Mouse (Mus musculus) cerebellum, adult (tissue): ENCODE data around the gene Cd302.
A peak's percentile ranks its signal among the peaks of the same experiment; 100 is the strongest.

ENCODE experiments used
- ATAC-seq: cut with Nextera tagmentation; 2 replicates; pipeline ENCODE4 v1.9.2; 2017; ENCODE audit warnings: mild to moderate bottlenecking, moderate library complexity, mixed read lengths; ENCODE audit not compliant: insufficient number of reproducible peaks, low FRiP score, low TSS enrichment

The Cd302 gene

DNA sequence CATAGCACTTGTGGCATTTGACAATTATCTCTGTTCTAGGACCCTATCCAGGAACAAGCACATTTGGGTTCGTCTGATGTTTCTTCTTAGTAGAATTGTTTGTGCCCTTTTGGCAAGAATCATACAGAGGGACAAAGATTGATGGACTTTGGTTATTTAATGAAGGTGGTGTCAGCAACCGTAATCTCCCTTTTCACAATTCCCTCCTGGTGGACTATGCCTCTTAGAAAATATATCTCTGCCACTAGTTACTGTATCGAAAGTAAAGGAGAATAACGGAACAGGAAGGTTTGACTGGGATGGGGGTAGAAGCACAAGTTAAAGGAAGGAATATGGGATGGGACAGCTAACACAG, at the start of gene Cd302:
Gene Cd302 (minus strand): TSS at position 22 of the 355 bp plus-strand sequence.
- no peak for ATAC-seq

DNA sequence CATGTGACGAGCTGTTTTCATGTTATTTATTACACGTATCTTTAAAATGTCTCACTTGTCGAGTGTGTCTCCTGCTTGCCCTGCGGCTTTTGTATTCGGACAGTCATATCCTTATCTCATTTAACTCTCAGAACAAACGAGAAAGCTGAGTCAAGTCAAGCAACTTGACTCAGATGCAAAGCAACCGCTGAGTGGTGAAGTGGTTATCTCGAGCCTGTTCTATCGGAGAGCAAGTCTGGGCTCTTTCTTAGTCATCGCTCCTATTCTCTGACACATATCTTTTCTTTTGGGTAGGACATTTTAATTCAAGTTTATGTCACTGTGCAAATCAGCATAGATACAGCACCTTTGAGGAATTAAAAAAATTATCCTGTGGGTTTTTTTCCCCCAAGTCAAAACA, 44.4 kb upstream of the Cd302 start:
- ATAC-seq = no peak

DNA sequence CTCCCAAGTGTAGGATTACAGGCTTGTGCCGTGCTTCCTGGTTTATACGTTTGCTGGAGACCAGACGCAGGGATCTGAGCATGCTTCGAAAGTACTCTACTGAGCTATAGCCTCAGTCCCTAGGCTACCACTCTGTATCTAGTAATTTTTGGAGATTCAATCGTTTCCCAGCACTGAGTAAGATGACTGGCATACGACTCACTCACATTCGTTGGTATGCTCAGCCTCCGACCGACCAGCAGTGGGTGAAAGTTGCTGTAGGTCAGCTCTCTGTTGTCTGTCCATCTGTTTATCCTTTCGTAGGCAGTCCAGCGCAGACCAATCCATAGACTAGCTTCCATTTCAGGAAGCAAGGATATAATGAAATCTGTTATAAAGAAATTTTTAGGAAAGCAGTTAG, 43.3 kb upstream of the Cd302 start:
- ATAC-seq = no peak

DNA sequence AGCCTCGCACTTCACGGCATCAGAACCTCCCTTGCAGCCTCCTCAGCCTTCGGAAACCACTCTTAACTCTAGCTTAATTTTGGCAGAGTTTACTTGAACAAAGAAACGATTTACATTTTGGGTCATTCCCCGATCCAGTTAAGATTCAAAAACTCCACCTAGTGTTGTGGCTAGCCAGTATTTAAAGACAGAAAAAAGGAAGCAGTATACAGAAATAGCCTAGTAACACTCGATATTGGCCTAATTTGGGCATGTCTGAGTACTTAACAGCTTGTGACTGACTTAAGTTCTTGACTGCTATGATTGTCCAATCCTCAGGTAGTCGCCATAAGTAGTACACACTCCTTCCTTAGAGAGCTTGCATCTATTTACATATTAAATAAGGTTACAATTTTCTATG, 42.7 kb upstream of the Cd302 start:
- ATAC-seq = no peak

DNA sequence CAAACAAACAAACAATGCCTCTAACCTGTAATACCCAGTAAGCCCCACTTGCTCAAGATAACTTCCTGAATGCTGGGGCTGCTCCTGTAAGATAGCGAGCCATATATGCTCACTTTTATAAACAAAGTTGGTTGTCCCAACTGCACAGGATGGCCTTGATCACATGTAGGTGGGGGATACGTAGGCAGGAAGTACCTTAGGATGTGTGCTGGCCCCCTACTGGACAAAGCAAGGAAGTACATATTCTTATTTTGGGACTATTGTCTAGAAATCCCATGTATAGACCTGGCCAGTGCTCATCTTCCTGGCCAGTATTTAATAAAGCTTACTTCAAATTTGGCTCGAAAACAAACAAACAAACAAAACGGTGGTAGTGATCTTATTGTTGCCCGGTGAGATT, 39.1 kb upstream of the Cd302 start:
- ATAC-seq = no peak

DNA sequence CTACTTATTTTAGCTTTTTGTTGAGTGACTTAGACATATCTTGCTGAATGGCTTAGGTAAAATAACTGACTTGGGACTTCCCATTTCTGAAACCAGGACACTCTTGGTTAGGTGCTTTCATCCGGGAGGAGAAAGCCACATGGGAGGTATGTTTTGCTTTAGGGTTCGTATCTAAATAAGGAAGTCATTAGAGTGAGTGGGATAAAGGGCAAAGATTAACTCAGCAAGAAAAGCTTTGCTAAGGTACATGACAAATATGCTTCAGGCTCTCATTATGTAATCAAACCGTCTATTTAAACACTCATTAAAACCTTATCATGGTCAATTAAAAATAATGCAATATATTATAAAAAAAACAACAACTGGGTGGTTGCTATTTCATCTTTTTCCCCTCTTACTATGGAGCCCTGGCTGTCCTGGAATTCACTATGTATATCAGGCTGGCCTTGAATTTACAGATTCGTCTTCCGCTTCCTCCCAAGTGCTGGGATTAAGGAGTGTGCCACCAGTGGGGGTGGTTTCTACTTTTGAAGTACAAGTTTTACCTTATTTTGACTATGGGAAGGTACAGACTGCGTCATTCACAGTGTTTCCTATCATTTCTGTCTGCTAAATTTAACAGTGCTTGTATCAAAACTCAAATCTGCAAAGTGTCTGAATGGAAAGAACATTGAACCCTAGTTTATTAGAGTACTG, 37.9 kb upstream of the Cd302 start:
- no peak for ATAC-seq

DNA sequence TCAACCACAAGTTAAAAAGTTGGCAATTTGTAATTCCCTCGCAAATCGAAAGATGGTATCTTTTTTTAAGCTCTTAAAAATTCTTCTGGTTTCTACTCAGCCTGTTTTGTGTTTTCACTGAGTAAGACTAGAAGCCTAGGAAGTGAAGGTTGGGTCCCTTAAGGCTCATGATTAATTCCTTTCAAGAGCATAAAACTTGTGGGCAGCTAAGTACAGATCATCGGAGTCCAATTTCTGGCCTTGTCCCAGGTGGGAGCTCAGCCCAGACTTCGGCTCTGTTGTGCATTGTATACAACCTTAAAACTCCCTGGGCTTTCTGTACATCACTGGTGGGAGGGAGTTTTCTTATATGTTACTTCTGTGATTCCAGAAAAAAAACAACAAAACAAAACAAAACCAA, 19.5 kb upstream of the Cd302 start:
- ATAC-seq = no peak

DNA sequence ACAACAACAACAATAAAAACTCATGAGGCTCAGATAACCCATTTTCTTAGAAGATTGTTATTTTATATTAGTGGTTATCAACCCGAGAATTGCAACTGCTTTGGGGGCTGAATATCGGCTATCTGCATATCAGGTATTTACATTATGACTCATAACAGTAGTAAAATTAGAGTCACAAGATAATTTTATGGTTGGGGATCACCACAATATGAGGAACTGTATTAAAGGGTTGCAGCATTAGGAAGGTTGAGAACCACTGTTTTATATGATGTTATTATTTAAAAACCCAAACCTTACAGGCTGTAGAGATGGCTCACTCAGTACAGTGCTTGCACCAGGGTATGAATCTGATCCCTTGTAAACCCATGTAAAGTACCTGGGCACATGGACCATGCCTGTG, 15.0 kb upstream of the Cd302 start:
- no peak for ATAC-seq

DNA sequence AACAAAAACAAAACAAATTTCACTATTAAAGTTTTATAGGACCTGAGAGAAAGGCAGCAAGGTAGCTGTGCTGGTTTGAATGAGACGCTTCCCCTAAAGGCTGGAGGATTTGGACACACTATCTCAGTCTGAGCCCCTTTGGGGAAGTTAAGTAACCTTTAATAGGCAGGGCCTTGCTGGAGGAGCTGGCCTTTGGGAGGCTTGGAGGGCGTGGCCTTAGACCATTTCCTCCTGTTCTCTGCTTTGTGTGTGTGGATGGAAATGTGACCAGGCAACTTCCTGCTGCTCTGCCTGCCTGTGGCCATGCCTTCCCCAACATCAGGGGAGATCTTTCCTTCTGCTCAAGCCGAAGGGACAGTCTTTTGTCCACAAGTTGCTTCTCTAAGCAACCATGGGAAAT, 14.0 kb upstream of the Cd302 start:
- ATAC-seq = no peak

DNA sequence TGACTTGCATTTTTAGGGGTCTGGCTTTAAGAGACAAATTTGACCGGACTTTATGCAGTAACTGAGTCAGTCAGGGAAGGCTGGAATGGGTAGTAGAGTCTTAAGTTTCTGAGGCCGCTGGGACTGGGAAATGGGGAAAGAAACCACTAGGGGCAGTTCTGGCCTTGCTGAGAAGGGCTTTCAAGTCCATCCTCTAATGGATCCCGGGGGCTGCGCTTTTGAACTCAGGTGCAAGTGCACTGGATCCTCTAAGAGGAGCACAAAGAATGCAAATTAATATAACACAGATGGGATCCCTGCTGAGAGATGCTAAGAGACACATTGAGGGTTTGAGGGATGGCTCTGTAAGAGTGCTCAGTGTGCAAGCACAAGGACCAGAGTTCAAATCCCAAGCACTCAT, 7.1 kb upstream of the Cd302 start:
- ATAC-seq = no peak

DNA sequence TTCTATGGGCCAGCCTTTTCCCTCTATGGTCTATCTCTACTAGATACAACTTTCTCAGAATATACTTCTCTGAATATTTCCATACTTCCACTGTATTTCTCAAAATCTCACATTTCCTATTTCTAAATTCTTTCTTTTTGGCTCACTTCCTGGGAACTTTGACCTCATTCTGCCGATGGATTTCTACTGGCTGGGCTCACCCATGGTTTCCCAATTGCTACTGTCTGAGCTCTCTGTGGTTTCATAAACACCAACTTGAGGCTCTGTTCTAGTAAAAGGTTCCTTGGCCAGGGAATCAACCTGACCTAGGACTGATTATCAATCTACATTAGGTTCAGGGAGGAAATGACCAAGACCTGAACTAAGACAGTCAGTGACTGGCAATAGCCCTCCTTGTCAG, 5.2 kb upstream of the Cd302 start:
- no peak for ATAC-seq

DNA sequence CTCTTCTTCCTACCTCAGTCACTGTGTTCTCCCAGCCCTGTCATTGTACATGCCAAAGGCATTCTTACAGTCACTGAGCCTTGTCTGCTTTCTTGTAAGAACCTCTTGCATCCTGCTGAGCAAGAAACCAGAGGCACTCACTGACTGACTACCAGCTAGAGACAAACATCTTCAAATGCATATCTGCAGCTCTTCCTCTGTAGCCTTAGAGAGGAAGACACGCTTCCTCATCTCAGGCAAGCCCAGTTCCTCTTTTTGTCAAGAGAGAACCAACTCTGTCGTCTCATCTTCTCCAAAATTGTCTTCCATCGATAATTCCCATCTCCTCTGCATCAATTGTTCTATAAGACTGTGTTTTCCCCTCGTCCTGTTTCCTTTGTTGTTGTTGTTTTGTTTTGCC, 4.3 kb upstream of the Cd302 start:
- ATAC-seq = no peak

DNA sequence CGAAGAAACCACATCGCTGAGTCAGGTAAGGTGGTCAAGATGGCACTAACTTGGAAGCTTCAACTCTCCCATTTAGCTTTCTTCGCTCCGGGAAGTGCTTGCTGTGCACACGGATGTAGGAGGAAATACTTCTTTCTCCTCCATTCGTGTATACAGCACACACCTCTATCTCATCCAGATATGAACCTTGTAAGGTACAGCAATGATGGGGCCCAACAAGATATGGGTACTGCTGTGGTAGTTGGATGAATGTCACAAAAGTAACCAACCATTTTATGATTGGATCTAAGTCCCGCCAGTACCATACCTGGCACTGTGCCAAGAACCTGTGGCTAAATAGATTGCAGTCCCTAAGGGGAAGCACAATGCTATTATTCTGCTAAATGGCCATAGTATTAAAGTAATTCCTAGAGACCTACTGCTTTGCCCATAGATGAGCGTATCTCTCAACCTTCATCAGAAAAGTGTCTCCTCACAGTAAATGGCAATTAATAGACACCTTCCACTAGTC, 874 bp upstream of the Cd302 start:
- no peak for ATAC-seq

DNA sequence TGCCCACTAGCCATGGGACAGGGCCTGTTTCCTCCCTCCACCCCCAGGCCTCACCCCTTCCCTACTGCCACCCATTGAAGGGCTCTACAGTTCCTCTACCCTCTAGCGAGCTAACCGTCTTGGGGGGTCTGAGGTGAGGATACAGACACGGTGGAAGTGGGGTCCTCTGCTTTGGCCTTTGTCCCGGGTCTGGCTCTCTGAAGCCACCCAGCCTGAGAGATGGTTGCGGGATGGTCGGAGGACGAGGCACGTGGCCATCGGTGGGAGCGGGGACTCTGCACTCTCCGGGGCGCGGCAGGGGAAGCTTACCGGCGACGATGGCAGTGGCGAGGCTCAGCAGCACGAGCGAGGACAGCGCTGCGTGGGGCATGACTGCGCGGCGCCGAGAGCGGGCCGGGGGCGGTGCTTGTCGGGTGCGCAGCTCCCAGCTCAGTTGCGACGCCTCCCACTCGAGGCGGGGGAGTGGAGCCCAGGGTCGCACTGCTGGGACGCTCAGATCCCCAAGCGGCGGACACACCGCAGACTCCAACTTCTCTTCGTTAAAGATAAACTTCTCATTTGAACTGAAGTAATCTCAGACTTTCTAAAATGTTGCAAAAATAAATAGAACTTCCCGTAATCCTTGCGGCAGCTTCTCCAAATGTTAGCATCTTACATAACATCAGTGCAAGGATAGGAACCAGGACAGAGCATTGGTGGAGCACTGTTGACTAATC, 379 bp downstream of the Cd302 start:
- ATAC-seq = 0 out of 2 replicates have a peak, but pooled peaks have one; percentile 41

DNA sequence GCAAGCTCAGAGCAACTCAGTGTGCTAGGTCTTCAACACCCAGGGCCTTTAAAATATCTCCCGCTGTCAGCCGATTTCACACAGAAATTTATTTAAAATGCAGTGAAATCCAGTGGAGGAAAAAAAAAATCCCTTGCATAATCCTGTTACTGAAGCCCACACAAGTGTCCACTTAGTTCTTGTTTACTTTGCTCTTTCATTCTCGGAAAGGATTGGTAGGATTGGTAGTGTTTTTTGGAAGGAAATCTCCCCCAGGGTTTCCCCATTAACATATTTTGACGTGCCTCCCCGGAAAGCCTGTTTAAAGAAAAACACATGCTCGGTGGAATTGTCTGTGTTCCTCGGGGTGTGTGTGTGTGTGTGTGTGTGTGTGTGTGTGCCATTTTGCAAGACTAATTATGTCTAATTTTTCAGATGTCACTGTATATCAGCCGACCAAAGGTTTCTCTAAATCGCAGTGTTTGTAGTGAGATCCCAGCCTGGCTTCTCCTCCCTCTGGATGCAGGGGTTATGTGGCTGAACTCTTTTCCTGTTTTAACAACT, 1.0 kb downstream of the Cd302 start:
- ATAC-seq = no peak

DNA sequence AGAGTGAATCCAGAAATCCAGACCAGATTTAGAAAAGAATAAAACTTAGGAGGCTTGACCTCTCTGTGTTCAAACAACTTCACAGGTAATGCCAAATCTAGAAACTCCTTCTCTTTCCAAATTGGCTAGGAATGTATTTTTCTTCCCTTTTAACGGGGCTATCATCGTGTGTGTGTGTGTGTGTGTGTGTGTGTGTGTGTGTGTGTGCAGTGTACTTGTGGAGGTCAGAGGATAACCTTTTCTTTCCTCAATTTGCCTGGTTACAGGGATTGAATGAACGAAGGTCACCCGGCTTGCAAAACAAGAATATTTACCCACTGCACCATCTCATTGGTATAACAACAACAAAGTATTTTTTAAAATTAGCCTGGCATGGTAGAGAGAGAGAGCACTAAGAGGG, 1.7 kb downstream of the Cd302 start:
- ATAC-seq = no peak

DNA sequence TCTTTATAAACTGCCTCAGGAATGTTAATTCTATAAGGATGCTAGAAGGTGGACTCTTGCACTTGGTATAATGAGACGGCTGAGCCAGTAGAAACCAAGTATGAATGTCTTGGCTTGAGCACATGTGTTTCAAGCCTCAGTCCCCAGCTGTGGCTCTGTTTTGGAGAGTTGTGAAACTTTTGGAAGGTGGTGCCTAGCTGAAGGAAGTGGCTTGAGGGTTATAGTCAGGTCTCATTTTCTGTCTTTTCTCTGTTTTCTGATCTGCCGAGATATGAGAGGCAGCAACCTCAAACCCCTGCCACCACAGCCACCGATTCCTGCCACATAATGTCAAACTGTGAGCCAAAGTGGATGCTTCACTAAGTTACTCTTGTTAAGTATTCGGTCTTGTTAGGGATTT, 5.7 kb downstream of the Cd302 start:
- no peak for ATAC-seq

DNA sequence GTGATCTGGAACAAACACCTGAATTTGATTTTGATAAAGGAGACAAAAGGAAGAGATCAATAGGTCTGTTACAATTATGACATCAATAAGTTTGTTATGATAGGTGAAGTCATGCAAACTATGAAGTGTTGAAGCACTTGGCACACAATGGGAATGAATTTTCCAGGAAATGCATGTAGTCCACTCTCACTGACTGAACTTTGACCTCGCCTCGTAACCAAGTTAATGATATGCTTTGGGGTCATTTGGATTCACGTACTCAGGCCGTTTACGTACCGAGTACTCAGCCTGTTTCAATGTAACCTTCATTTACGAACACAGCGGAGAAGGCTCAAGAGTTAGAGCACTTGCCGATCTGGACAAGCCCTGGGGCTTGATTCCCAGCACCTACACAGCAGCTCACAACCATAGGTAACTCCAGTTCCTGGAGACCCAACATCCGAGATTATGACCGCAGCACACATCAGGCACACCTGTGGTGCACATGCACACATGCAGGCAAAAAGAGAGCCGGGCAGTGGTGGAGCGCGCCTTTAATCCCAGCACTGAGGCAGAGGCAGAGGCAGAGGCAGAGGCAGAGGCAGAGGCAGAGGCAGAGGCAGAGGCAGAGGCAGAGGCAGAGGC, 14.3 kb downstream of the Cd302 start:
- ATAC-seq = no peak

DNA sequence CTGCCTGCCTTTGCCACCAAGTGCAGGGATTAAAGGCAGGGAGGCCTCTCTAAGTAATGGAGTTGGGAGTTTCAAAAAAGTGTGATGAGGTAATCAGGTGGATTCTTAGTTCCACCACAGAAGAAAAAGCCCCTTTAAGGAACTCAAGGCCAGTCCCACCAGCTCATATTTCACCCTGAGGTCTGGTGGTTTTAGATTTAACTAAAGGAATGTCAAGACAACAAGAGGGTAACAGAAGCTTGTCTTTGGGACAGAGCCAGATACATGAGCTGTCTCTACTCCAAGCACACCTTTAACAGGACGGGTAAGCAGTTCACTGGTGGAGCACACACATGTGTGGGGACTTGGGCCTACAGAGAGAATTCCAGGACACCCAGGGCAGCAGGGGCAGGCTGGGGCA, 16.7 kb downstream of the Cd302 start:
- ATAC-seq = no peak

DNA sequence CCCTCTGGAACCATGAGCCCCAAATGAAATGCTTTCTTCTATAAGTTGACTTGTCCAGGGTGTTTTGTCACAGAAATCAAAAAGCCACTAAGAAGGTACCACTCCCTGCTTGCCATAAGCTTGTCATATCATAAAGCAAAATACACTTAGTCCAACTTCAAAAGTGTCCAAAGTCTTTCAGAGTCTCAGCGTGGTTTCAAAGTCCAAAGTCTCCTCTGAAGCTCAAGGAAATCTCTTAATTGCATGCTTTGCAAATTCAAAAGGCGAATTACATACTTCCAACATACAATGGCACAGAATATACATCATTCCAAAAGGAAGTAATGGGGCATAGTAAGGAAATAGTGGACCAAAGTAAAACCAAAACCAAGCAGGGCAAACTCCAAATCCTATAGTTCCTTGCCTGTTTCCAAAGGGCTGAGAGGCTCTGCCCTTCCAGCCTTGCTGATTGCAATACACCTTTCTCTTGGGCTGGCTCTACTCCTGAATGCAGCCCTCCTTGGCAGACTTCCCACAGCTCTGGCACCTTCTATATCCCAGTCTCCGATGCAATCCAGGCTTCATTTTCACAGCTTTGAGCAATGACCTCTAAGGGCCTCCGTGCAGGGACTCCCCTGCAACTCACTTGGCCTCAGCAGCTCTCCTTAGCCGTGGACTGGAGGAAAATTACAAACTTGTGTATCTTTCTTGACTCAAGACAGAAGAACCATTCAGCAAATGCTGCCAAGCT, 23.5 kb downstream of the Cd302 start:
- ATAC-seq = no peak

DNA sequence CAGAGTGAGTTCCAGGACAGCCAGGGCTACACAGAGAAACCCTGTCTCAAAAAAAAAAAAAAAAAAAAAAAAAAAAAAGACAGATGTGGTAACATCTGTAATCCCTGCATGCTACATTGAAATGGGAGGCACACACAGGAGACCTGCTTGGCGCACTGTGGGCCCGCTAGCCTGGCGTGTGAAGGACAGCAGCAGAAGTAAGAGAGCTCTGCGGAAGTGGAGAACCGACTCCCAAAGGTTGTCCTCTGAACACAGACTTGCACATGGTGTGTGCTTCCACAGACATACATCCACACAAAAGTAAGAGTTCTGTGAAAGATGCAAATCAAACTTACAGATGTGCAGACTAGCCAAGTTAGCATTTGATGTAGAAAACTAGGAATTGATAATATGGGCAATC, 25.1 kb downstream of the Cd302 start:
- ATAC-seq = no peak
